Mouse (Mus musculus) G1E (cell line): Measurements from ENCODE around the gene Wwox.

ENCODE experiments used
- CTCF ChIP-seq: IDR thresholded peaks from 2 replicates; pipeline ENCODE4 v1.5.1; 2012; ENCODE audit warnings: low read depth, low read length, inconsistent platforms, mixed read lengths
- GATA1 ChIP-seq: IDR thresholded peaks from 2 replicates; pipeline ENCODE4 v1.6.1; 2012; ENCODE audit warnings: borderline replicate concordance, low read length, inconsistent platforms, mixed read lengths

GRCm38 (mm10) chr8:114911031-114911580 is 471.7 kb downstream of the Wwox start:
- TF ChIP-seq GATA1 (no peak), CTCF (no peak)
